Mouse (Mus musculus) lung, adult 18-20 months (tissue): ENCODE data around the gene Rnase4.

Experiments used
- DNase-seq, 2 experiments: peaks; one replicate each; pipeline ENCODE4 v3.0.0; 2022; ENCODE audit warnings: mixed read lengths in 2 of 2

Rnase4 gene

DNA sequence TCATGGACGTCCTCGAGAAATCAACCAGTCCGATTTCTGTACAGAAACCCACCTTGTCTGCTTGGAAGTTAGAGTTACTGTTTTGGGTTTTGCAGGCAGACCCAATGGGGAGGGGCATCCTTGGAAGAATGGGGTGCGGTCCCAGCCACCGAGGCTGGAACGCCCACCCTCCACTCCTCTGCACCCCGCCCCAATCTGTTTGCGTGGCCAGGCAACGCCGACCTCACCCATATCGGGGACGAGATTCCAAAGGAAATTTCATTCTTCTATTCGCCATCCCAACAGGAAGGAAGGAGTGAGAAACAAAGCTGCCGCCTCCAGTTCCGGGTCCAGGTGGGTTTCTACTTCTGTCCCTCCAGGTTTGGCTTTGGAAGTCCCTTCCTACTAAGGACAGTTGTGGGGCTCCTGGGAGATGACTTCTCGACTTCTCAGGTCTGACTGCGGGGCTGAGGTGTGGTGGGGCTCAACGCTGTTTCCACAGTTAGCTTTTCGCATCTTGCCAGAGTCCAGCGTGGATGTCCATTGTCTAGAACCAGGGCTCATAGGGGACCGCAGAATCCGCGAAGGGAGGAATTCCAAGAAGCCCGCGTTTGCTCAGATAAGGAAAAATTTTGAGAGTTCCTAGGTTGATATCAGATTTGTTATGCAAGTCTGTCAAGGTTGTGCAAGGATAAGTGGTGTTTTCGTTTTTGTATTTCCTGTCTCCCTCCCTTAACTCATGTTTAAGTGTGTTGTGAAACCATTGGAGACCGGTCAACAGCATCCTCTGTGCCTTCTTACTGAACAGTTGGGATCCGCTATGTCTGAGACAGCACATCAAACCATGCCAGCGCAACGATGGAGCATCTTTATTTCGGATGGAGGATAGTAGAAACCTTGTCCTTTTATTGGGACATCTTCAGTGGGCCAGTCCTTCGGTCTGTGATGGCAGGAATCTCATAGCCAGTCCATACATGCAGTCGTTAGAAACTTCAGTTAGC lies at the start of gene Rnase4, which contains the start of gene Ang:
Gene Rnase4, plus strand, starts transcription at position 157 of the 980 bp plus-strand sequence.
Gene Ang, plus strand, starts transcription at position 230 of the 980 bp plus-strand sequence.
- DNase-seq: peak; percentile 83 to 86

DNA sequence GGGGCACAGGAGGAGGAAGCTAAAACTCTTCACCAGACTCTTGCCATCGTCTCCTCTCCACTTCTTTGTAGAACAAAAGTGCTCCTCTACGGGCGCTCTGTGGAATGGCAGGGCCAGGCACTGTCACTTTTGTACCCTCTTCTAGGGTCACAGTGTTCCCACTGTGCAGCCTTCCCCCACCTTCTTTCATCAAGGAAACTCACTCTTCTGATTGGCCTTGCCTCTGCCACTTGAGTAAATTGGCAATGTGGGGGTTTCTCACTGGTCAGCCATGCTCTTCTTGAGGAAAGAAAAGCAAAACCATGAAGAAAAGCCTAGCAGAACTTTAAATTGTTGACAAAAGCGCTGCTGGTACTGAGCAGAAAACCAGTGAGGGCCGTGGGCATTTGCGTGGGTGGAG lies 49.1 kb upstream of the Rnase4 start, which contains the start of gene Rnase9:
Gene Rnase9, minus strand, starts transcription at position 101 of the 400 bp plus-strand sequence.
- DNase-seq: no peak

GRCm38 (mm10) chr14:51047846-51048245 lies 43.0 kb upstream of the Rnase4 start:
- DNase-seq: no peak

- DNase-seq: no peak
Measured at GRCm38 (mm10) chr14:51050063-51050462, 40.8 kb upstream of the Rnase4 start, which contains the start of gene Rnase11. Gene Rnase11, minus strand, starts transcription at chr14:51050163.

DNA sequence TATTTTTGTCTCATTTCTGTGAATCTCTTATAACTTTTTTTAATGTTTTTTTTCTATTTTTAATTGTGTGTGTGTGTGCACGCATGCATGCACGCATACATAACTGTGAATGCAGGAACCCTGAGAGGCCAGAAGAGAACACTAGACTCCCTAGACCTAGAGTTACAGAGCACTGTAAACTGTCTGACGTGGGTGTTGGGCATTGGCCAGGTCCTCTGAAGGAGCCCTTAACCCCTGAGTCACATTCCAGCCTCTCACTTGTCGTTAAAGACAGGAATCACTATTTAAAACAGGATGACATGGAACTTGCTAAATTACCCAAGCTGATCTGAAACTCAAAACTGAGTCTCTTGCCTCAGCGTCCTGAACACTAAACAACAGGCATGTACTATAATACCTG lies 38.9 kb upstream of the Rnase4 start:
- DNase-seq: no peak

GRCm38 (mm10) chr14:51053176-51053575 lies 37.7 kb upstream of the Rnase4 start:
- DNase-seq: no peak

DNA sequence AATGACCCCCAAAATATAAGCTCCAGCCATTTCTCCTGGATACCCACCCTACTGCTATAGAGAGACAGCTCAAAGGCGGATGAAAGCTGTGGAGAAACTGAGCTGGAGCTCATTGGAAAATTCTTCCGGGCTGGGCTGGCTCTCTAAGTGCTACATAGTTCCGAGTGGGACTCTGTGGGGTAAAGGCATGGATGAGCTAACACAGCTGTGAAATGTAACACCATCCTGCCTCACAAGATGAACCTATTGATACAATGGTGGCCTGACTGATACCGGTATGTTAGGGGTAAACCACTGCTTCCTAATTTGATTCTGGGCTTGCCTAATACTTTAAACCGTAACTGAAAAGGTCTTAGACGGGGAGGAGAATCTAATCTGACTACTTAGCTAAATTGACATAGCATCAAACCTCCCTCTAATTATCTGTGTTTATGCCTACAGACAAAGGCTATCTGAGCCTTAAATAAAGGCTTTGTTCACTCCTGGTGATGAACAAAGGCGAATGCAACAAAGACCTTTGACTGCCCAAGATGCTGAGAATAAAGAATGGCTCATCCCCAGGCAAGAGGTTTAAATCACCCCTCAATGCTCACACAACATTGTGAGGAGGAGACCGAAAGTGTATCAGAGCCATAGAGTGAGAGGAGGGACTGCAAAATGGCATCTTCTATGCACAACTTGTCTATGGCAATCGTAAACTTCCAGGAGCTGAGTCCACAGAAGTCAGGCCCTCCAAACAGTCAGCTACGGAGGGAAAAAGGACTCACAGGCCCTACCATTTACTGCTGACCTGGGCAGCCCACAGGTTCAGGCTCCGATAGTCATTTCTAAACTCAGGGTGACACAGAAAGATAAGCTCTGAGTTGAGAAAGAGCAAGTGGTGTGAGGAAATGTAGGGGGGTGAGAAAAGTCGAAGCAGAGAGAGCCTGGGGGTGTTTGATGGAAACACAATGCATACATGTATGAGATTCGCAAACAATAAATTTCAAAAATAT lies 36.3 kb upstream of the Rnase4 start:
- no peak for DNase-seq

- DNase-seq: no peak
Measured at GRCm38 (mm10) chr14:51057401-51057831, 33.5 kb upstream of the Rnase4 start, which contains the start of gene Rnase12. Gene Rnase12, minus strand, starts transcription at chr14:51057661.

- DNase-seq: no peak
Measured at GRCm38 (mm10) chr14:51060761-51061160, 30.1 kb upstream of the Rnase4 start.

GRCm38 (mm10) chr14:51068956-51069355 lies 21.9 kb upstream of the Rnase4 start:
- no peak for DNase-seq

- peak; percentile 35 to 52 for DNase-seq
Measured at GRCm38 (mm10) chr14:51069617-51070016, 21.3 kb upstream of the Rnase4 start.

- no peak for DNase-seq
Measured at GRCm38 (mm10) chr14:51074335-51074734, 16.5 kb upstream of the Rnase4 start, which contains the start of gene Olfr750. Gene Olfr750, minus strand, starts transcription at chr14:51074435.

- no peak for DNase-seq
Measured at GRCm38 (mm10) chr14:51079180-51079579, 11.7 kb upstream of the Rnase4 start.

DNA sequence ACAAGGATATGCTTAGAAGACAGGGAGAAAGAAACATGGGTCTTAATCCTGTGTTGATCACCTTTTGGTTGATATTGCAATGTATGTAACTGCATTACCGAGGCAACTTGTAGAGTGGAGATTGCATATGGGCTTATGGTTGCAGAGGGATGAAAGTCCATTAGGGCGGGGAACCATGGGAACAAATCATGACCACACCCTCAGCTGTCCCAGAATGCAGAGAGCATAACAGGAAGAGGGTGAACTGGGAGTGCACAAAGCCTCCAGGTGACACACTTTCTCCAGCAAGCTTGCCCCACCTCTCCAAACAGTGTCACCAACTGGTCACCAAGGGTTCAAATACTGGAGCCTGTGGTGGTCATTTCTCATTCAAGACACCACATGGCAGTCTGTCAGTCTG lies 9.8 kb upstream of the Rnase4 start:
- no peak for DNase-seq

- DNase-seq: peak; percentile 71 to 72
Measured at GRCm38 (mm10) chr14:51082599-51083581, 8.0 kb upstream of the Rnase4 start.

GRCm38 (mm10) chr14:51083805-51084204 lies 7.1 kb upstream of the Rnase4 start:
- DNase-seq: no peak

GRCm38 (mm10) chr14:51085086-51085485 lies 5.8 kb upstream of the Rnase4 start:
- DNase-seq: no peak

DNA sequence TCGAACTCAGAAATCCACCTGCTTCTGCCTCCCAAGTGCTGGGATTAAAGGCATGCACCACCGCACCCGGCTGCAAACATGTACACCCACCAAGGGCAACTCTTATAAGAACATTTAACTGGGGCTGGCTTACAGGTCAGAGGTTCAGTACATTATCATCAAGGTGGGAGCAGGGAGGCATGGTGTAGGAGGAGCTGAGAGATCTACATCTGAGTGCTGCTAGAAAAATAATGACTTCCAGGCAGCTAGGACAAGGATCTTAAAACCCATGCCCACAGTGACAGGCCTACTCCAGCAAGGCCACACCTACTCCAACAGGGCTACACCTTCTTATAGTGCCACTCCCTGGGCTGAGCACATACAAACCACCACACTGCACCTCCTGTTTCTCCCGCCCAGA lies 5.0 kb upstream of the Rnase4 start:
- DNase-seq: no peak

- DNase-seq: no peak
Measured at GRCm38 (mm10) chr14:51087762-51088161, 3.1 kb upstream of the Rnase4 start.

- peak; percentile 86 to 88 for DNase-seq
Measured at GRCm38 (mm10) chr14:51088166-51088969, 2.5 kb upstream of the Rnase4 start.
